Mouse (Mus musculus) 3134 (cell line): Measurements from ENCODE around the gene Ptprb.

Experiments used
- DNase-seq: peaks from one replicate; pipeline ENCODE4 v3.0.0-alpha.2; 2011; ENCODE audit warnings: low spot score; ENCODE audit not compliant: insufficient read length; ENCODE audit errors: extremely low read depth

Gene Ptprb

GRCm38 (mm10) chr10:116291153-116291755, 15.9 kb downstream of the Ptprb start:
- DNase-seq = no peak

- no peak for DNase-seq
Observed at GRCm38 (mm10) chr10:116296439-116296838, 21.1 kb downstream of the Ptprb start.

GRCm38 (mm10) chr10:116297854-116298253, 22.5 kb downstream of the Ptprb start:
- no peak for DNase-seq

GRCm38 (mm10) chr10:116300824-116301223, 25.5 kb downstream of the Ptprb start:
- no peak for DNase-seq

GRCm38 (mm10) chr10:116301258-116301657, 25.9 kb downstream of the Ptprb start:
- no peak for DNase-seq

- DNase-seq = no peak
Observed at GRCm38 (mm10) chr10:116304355-116304754, 29.0 kb downstream of the Ptprb start.

- no peak for DNase-seq
Observed at GRCm38 (mm10) chr10:116309460-116309859, 34.1 kb downstream of the Ptprb start.

- DNase-seq = no peak
Observed at GRCm38 (mm10) chr10:116310516-116311210, 35.3 kb downstream of the Ptprb start.

GRCm38 (mm10) chr10:116319246-116319645, 43.9 kb downstream of the Ptprb start:
- peak; percentile 19 for DNase-seq

- DNase-seq = no peak
Observed at GRCm38 (mm10) chr10:116329086-116329485, 53.8 kb downstream of the Ptprb start.

- no peak for DNase-seq
Observed at GRCm38 (mm10) chr10:116330458-116330857, 55.1 kb downstream of the Ptprb start.

GRCm38 (mm10) chr10:116330961-116331510, 55.7 kb downstream of the Ptprb start:
- DNase-seq = no peak

GRCm38 (mm10) chr10:116333666-116334065, 58.3 kb downstream of the Ptprb start:
- DNase-seq = no peak

- DNase-seq = no peak
Observed at GRCm38 (mm10) chr10:116334120-116334519, 58.8 kb downstream of the Ptprb start.

- no peak for DNase-seq
Observed at GRCm38 (mm10) chr10:116335328-116335727, 60.0 kb downstream of the Ptprb start.

GRCm38 (mm10) chr10:116341194-116341593, 65.9 kb downstream of the Ptprb start:
- no peak for DNase-seq

GRCm38 (mm10) chr10:116346618-116347184, 71.4 kb downstream of the Ptprb start:
- no peak for DNase-seq

GRCm38 (mm10) chr10:116349004-116349403, 73.7 kb downstream of the Ptprb start:
- no peak for DNase-seq

GRCm38 (mm10) chr10:116350532-116350931, 75.2 kb downstream of the Ptprb start:
- no peak for DNase-seq

GRCm38 (mm10) chr10:116354372-116354771, 79.0 kb downstream of the Ptprb start:
- no peak for DNase-seq

GRCm38 (mm10) chr10:116362181-116362580, 86.9 kb downstream of the Ptprb start:
- no peak for DNase-seq

- no peak for DNase-seq
Observed at GRCm38 (mm10) chr10:116362645-116363044, 87.3 kb downstream of the Ptprb start.
